Mouse (Mus musculus) lung, postnatal 14 days (tissue): ENCODE results near the gene Slc7a7.
A peak's percentile ranks its signal among the peaks of the same experiment; 100 is the strongest.

Source experiments
- DNase-seq: peaks from one replicate; pipeline ENCODE4 v3.0.0; 2021

Gene Slc7a7

GRCm38 (mm10) chr14:54432078-54432836, 14.7 kb upstream of the Slc7a7 start:
- peak; percentile 59 for DNase-seq

GRCm38 (mm10) chr14:54431334-54432077, 13.9 kb upstream of the Slc7a7 start, which contains the start of gene Mmp14:
Mmp14 (plus strand) TSS chr14:54431612.
- DNase-seq = peak; percentile 77

GRCm38 (mm10) chr14:54430406-54431145, 13.0 kb upstream of the Slc7a7 start:
- DNase-seq = no peak

GRCm38 (mm10) chr14:54429332-54430093, 11.9 kb upstream of the Slc7a7 start:
- no peak for DNase-seq

GRCm38 (mm10) chr14:54428421-54428820, 10.8 kb upstream of the Slc7a7 start:
- DNase-seq = no peak

GRCm38 (mm10) chr14:54427696-54428095, 10.1 kb upstream of the Slc7a7 start:
- no peak for DNase-seq

GRCm38 (mm10) chr14:54426689-54427398, 9.3 kb upstream of the Slc7a7 start, which contains the start of gene Mrpl52:
Mrpl52 (plus strand) TSS chr14:54426909.
- peak; percentile 94 for DNase-seq

GRCm38 (mm10) chr14:54426003-54426688, 8.6 kb upstream of the Slc7a7 start:
- DNase-seq = no peak

- no peak for DNase-seq
These were observed 8.0 kb upstream of the Slc7a7 start for GRCm38 (mm10) chr14:54425540-54425939.

- DNase-seq = no peak
These were observed 7.1 kb upstream of the Slc7a7 start for GRCm38 (mm10) chr14:54424634-54425033.

GRCm38 (mm10) chr14:54423406-54423805, 5.8 kb upstream of the Slc7a7 start:
- peak; percentile 41 for DNase-seq

GRCm38 (mm10) chr14:54421014-54421413, 3.4 kb upstream of the Slc7a7 start:
- DNase-seq = no peak

GRCm38 (mm10) chr14:54416830-54417229, 750 bp downstream of the Slc7a7 start:
- DNase-seq = no peak

GRCm38 (mm10) chr14:54416229-54416775, 1.3 kb downstream of the Slc7a7 start:
- no peak for DNase-seq

GRCm38 (mm10) chr14:54415241-54416020, 2.1 kb downstream of the Slc7a7 start:
- no peak for DNase-seq

GRCm38 (mm10) chr14:54413877-54414700, 3.5 kb downstream of the Slc7a7 start:
- no peak for DNase-seq

GRCm38 (mm10) chr14:54412629-54413170, 4.9 kb downstream of the Slc7a7 start:
- DNase-seq = peak; percentile 81

- DNase-seq = no peak
These were observed 5.5 kb downstream of the Slc7a7 start for GRCm38 (mm10) chr14:54412000-54412576.
